Mouse (Mus musculus) stomach, embryonic 16.5 days (tissue): ENCODE data around the gene Tox2. TPM values are rescaled to one million over a fixed set of nuclear protein-coding genes. Genes with fewer than 3 reads are reported as not detected.

Source experiments
- ATAC-seq: fragments of 200-750 bp; cut with Nextera tagmentation; 2 replicates; pipeline ENCODE4 v1.8.0; 2017; ENCODE audit warnings: moderate number of reproducible peaks, moderate TSS enrichment; ENCODE audit not compliant: insufficient read depth, low FRiP score
- H3K27ac ChIP-seq: fragments of 300-500 bp; sonication (generic); 2 replicates; pipeline ENCODE4 v1.5.1; 2014; ENCODE audit warnings: low read length
- H3K27me3 ChIP-seq: fragments of 300-500 bp; sonication (generic); 2 replicates; pipeline ENCODE4 v1.6.1; 2014; ENCODE audit warnings: low read length, control low read depth, mixed read lengths; ENCODE audit not compliant: control insufficient read depth, insufficient read depth
- H3K36me3 ChIP-seq: fragments of 300-500 bp; sonication (generic); 2 replicates; pipeline ENCODE4 v1.6.1; 2014; ENCODE audit warnings: low read length; ENCODE audit not compliant: control insufficient read depth, insufficient read depth
- H3K4me1 ChIP-seq: fragments of 300-500 bp; sonication (generic); 2 replicates; pipeline ENCODE4 v1.6.1; 2014; ENCODE audit warnings: low read length, control low read depth, mixed read lengths; ENCODE audit not compliant: control insufficient read depth, insufficient read depth
- H3K4me2 ChIP-seq: fragments of 300-500 bp; sonication (generic); 2 replicates; pipeline ENCODE4 v1.6.1; 2014; ENCODE audit warnings: low read depth, low read length, mixed read lengths
- H3K4me3 ChIP-seq: fragments of 300-500 bp; sonication (generic); replicated peaks from 2 replicates; pipeline ENCODE4 v1.5.1; 2014; ENCODE audit warnings: mild to moderate bottlenecking, low read length
- H3K9ac ChIP-seq: fragments of 300-500 bp; sonication (generic); 2 replicates; pipeline ENCODE4 v1.6.1; 2014; ENCODE audit warnings: low read length
- H3K9me3 ChIP-seq: fragments of 300-500 bp; sonication (generic); replicated peaks from 2 replicates; pipeline ENCODE4 v1.6.1; 2016; ENCODE audit warnings: low read length, control low read depth; ENCODE audit not compliant: control insufficient read depth
- WGBS: fragments of 180-500 bp; shearing (Covaris S2); extraction: QIAGEN DNeasy Blood & Tissue Kit; methylation state at CpG from one replicate; pipeline ENCODE4 v1.1.7; 2014; 5-methylcytosine and 5-hydroxymethylcytosine counted together
- polyA plus RNA-seq: library from polyadenylated mRNA; unstranded; fragments of >200 nt; fragmentation: Nextera tagmentation; extraction: Ambion mirVana; gene quantifications from 2 replicates; pipeline ENCODE4 v1.2.1, GENCODE M21; 2015

The Tox2 gene
- polyA plus RNA-seq, 1 experiment from 2014 or later: 4.0 TPM

DNA sequence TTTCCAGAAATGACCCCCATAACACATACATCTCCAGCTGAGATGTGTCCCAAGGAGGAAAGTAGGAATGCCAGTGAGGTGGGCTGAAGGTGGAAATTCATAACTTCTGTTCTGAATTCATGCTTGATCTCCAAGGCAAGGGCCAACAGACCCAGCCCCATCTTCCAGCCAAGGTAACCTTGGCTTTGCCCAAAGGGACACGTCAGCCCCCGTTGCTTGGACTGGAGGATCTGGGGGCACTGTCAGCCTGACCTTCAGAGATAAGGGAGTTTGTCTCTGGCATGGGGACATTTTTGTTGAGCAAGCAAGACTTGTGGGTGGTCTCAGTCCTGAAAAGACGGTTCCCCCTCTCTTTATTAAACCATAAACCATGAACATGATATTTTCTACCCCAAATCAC lies 15.2 kb downstream of the Tox2 start:
- Histone ChIP-seq H3K27ac (no peak overlapping the region), H3K4me3 (no peak overlapping the region), H3K4me2 (no peak overlapping the region), H3K9me3 (no peaks in the 10 kb centered on the region), H3K4me1 (no peaks in the 10 kb centered on the region), H3K36me3 (no peaks in the 10 kb centered on the region), H3K27me3 (no peaks in the 10 kb centered on the region), H3K9ac (no peak overlapping the region)
- WGBS: 58% methylated on average over 3 of the region's 3 CpGs
- ATAC-seq: no peak

DNA sequence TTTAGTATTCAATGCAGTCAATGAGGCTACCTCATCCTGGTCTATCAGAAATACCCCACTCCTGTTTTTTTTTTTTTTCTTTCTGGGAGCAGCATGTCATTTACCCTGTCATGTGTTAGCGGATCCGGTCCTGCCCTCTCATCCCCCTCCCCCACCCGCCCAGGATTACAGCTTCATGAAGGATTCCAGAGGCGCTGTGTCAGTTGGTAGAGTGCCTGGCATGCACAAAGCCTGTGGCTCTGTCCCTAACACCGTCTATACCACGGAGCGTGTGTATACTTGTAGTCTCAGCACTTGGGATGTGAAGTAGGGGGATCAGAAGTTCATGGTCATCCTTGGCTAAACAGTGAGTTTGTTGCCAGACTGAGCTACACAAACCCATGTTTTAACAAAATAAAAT lies 15.6 kb downstream of the Tox2 start:
- Histone ChIP-seq H3K27ac (no peak overlapping the region), H3K4me2 (no peak overlapping the region), H3K9ac (no peak overlapping the region), H3K36me3 (no peaks in the 10 kb centered on the region), H3K9me3 (no peaks in the 10 kb centered on the region), H3K4me3 (no peak overlapping the region), H3K27me3 (no peaks in the 10 kb centered on the region), H3K4me1 (no peaks in the 10 kb centered on the region)
- no peak for ATAC-seq
- whole genome bisulfite sequencing: 58% methylated on average over 7 of the region's 7 CpGs

DNA sequence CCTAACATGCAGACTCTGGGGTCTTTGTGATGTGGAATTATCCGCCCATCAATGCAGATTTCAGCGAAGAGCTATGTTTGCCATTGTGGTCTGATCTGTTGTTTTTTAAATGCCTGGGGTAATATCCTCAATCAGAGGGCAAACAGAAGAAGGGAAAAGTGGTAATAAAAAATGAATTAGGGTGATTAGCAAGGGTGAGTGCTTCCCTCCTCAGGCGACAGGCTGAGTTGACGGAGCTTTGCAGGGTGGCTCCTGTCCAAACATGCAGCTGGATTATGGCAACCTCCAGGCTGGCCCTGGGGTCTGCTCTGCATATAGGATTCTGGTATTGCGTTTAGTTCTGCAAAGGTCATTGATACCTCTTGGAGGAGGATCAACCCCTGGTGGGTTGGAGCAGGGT lies 16.5 kb downstream of the Tox2 start:
- Histone ChIP-seq H3K9me3 (no peaks in the 10 kb centered on the region), H3K36me3 (no peaks in the 10 kb centered on the region), H3K27ac (no peak overlapping the region), H3K9ac (no peak overlapping the region), H3K4me3 (no peak overlapping the region), H3K4me2 (no peak overlapping the region), H3K4me1 (no peaks in the 10 kb centered on the region), H3K27me3 (no peaks in the 10 kb centered on the region)
- whole genome bisulfite sequencing: 39% methylated on average over 5 of the region's 5 CpGs
- ATAC-seq: no peak

DNA sequence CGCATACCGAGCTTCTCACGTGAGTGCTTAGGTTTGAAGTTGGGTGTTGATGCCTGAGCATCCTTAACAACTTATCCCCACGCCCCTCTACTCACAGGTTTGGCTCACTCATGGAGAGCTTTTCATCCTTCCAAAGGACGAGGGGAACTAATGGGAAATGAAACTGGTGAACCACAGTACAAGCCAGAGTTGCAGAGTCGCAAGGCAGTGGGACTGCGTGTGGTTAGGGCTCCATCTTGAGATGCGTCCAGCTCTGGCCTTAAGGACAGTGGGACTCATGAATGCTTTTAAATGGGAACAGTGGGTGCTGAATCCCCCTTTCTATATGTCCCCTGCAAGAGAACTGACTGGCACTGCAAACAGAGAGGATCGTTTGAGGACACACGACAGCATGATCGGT lies 17.8 kb downstream of the Tox2 start:
- H3K4me3 ChIP-seq: no peak overlapping the region
- no peak for ATAC-seq
- no peaks in the 10 kb centered on the region for H3K9me3 ChIP-seq
- no peaks in the 10 kb centered on the region for H3K27me3 ChIP-seq
- WGBS: 90% methylated on average over 11 of the region's 11 CpGs
- no peaks in the 10 kb centered on the region for H3K36me3 ChIP-seq
- H3K4me2 ChIP-seq: no peak overlapping the region
- H3K9ac ChIP-seq: no peak overlapping the region
- H3K4me1 ChIP-seq: no peaks in the 10 kb centered on the region
- H3K27ac ChIP-seq: no peak overlapping the region

DNA sequence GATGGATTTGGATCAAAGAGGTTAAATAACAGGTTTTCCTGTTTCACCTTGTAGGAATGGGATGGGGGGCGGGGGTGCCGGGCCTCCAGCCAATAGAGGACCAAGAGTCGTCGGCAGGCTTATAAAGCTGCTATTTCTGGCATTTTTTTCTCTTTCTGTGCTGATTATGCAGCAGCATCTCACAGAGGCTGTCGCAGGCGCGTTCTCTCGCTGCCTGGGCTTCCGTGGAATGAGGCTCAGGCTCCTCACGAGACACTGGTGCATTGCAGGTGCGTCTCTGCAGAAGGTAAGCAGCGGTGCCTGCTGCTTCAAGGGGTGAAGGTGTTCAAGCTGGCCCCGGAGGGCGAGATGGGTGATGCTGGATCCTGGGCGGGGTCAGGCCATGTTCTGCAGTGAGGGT lies 22.4 kb downstream of the Tox2 start:
- WGBS: 75% methylated on average over 15 of the region's 15 CpGs
- Histone ChIP-seq H3K27ac (no peak overlapping the region), H3K36me3 (no peaks in the 10 kb centered on the region), H3K4me3 (no peak overlapping the region), H3K27me3 (no peaks in the 10 kb centered on the region; the same call in 1 of the 2 replicates), H3K9me3 (no peaks in the 10 kb centered on the region), H3K4me1 (0 out of 2 replicates have a peak, but pooled peaks cover 5% of the 10 kb centered on the region), H3K4me2 (no peak overlapping the region), H3K9ac (no peak overlapping the region)
- no peak for ATAC-seq

DNA sequence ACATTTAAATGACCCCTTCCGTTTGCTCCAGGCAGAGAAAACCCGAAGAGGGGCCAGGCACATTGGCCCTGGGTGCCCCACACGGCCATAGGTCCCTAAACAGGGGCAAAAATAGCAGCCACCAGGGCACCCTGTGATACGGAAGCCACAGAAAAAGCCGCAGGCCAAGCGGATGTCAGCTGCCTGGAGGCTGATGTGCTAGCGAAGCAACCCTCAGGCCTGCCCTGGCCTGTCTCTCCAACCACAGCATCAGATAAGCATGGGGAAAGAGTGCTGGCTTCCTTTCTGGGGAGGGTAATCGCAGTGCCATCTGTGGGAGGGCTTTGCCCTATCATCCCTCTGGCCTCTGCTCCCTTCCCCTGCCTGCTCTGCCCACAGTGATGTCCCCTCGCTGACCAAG lies 26.1 kb downstream of the Tox2 start:
- no peak overlapping the region for H3K9ac ChIP-seq
- 78% methylated on average over 9 of the region's 9 CpGs for WGBS
- H3K4me2 ChIP-seq: no peak overlapping the region
- ATAC-seq: no peak
- no peaks in the 10 kb centered on the region; the same call in 1 of the 2 replicates for H3K27me3 ChIP-seq
- H3K4me1 ChIP-seq: 0 out of 2 replicates have a peak, but pooled peaks cover 9% of the 10 kb centered on the region
- no peak overlapping the region for H3K27ac ChIP-seq
- H3K4me3 ChIP-seq: no peak overlapping the region
- H3K36me3 ChIP-seq: no peaks in the 10 kb centered on the region
- no peaks in the 10 kb centered on the region for H3K9me3 ChIP-seq

DNA sequence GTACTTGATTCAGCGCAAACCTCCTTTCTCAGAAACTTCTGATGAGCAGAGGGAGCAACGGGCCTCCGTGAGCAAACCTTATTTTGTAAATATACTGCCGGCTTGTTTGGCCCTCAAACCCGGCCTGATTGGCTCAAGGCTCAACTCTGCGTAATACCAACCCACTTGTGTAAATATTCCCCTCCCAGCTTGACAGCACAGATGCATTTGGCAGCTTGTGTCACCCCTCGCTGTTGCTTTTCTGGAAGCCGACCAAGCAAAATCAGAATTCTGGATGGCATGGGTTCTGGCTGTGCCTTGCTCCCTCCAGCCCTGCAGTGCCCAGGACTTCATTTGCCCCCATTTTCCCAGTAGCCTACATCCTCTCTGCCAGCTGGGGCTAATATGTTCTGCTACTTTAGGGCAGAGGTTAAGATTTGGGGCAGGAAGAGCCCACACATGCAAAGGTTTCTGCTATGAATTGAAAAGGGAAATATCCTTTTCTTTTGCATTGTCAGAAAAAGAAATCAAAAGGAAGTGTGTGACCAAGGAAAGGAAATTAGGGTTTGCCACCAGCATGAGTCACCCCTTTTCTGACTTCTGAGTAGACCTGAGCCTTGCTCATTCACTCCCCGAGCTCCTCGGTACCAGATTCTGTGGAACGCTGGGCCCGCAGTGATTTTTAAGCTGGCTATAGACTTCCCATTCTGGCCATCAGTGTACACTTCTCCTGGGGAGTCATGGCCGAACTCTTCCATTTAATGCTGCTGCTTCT lies 29.0 kb downstream of the Tox2 start:
- WGBS: 46% methylated on average over 13 of the region's 13 CpGs
- H3K4me2 ChIP-seq: no peak overlapping the region
- no peak overlapping the region for H3K4me3 ChIP-seq
- H3K27ac ChIP-seq: no peak overlapping the region
- H3K9ac ChIP-seq: 0 out of 2 replicates have a peak overlapping the region, but pooled peaks have one; percentile 1
- no peak for ATAC-seq
- H3K36me3 ChIP-seq: no peaks in the 10 kb centered on the region
- no peaks in the 10 kb centered on the region for H3K9me3 ChIP-seq
- H3K4me1 ChIP-seq: 0 out of 2 replicates have a peak, but pooled peaks cover 4% of the 10 kb centered on the region
- H3K27me3 ChIP-seq: no peaks in the 10 kb centered on the region; the same call in 1 of the 2 replicates

DNA sequence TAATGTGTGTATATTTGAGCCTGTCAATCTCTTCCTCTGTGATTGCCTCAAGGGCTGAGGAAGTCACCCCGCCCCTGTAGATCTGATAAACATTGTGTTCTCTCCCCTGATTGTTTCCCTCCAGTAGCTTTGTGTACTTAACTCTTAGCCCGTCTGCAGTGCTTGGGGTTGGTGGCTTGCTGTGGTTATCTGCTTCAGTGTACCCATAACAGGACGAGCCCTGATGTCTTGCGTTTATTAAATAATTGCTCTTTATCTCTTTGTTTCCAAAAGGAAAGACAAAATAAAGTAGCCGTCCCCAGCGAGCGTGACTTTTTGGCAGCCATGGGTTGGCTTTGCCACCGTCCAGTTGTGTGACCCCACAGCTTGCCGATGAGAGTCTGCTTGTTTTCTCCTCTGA lies 30.7 kb downstream of the Tox2 start:
- WGBS: 41% methylated on average over 9 of the region's 9 CpGs
- no peak overlapping the region for H3K4me3 ChIP-seq
- no peaks in the 10 kb centered on the region for H3K9me3 ChIP-seq
- H3K27me3 ChIP-seq: no peaks in the 10 kb centered on the region
- no peak for ATAC-seq
- H3K4me2 ChIP-seq: no peak overlapping the region
- H3K27ac ChIP-seq: no peak overlapping the region
- no peaks in the 10 kb centered on the region for H3K36me3 ChIP-seq
- H3K4me1 ChIP-seq: peaks cover 10% of the 10 kb centered on the region
- H3K9ac ChIP-seq: no peak overlapping the region

DNA sequence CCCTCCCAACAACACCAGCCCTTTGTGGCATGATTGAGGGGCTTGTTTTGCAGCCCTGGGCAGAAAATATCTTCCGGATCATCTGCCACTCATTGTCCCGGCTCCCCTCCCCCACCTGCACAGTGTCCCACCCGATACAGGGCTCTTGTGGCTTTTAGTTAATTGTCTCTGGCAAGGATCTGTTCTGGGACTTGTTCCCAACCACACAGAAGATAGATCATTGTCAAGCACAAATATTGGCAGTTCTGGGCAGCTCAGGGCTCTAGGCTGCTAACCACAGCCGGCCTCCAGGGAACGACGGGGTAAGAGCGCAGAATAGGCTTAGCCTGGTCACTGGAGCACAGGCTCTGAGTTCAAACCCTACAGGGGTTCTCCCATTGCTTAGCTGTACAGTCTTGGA lies 33.1 kb downstream of the Tox2 start:
- H3K9me3 ChIP-seq: no peaks in the 10 kb centered on the region
- WGBS: 45% methylated on average over 7 of the region's 7 CpGs
- no peak overlapping the region for H3K4me2 ChIP-seq
- H3K4me1 ChIP-seq: peaks cover 13% of the 10 kb centered on the region
- no peak overlapping the region for H3K27ac ChIP-seq
- no peaks in the 10 kb centered on the region for H3K27me3 ChIP-seq
- H3K4me3 ChIP-seq: no peak overlapping the region
- ATAC-seq: no peak
- H3K36me3 ChIP-seq: no peaks in the 10 kb centered on the region
- no peak overlapping the region for H3K9ac ChIP-seq
